Mouse (Mus musculus): Measurements from ENCODE around the gene Pkn1. TPM values are rescaled to one million over a fixed set of nuclear protein-coding genes. Genes with fewer than 3 reads are reported as not detected.
A peak's percentile ranks its signal among the peaks of the same experiment; 100 is the strongest.

The Pkn1 gene
- polyA plus RNA-seq, 1 experiment from 2014 or later: 29.3 TPM

- 19% methylated on average over 3 of the region's 3 CpGs for WGBS
- H3K27me3 ChIP-seq (ENCODE audit: control insufficient read depth, insufficient read depth, low read length): peaks cover 15% of the 10 kb centered on the region
- H3K4me1 ChIP-seq (ENCODE audit: control insufficient read depth, insufficient read depth, low read length): 0 out of 2 replicates have a peak, but pooled peaks cover 5% of the 10 kb centered on the region
- DNase-seq (ENCODE audit: low spot score) (no peak), ATAC-seq (ENCODE audit: insufficient read depth, low FRiP score, low TSS enrichment) (no peak)
- H3K4me3 ChIP-seq (ENCODE audit: low read depth, low read length): peak overlapping the region; percentile 41
- H3K4me2 ChIP-seq (ENCODE audit: low read depth): peak overlapping the region; percentile 83
- no peaks in the 10 kb centered on the region for H3K9me3 ChIP-seq (ENCODE audit: control insufficient read depth, low read length)
- H3K27ac ChIP-seq (ENCODE audit: low read depth, low read length): no peak overlapping the region
- no peaks in the 10 kb centered on the region for H3K36me3 ChIP-seq (ENCODE audit: control insufficient read depth, insufficient read depth, low read length)
- H3K9ac ChIP-seq (ENCODE audit: low read length): peak overlapping the region; percentile 49
These were observed 41.6 kb upstream of the Pkn1 start for GRCm38 (mm10) chr8:83740586-83740975.

- no peaks in the 10 kb centered on the region for H3K9me3 ChIP-seq (ENCODE audit: control insufficient read depth, low read length)
- H3K4me3 ChIP-seq (ENCODE audit: low read depth, low read length): no peak overlapping the region
- 43% methylated on average over 8 of the region's 8 CpGs for WGBS
- H3K4me2 ChIP-seq (ENCODE audit: low read depth): 0 out of 2 replicates have a peak overlapping the region, but pooled peaks have one; percentile 83
- H3K4me1 ChIP-seq (ENCODE audit: control insufficient read depth, insufficient read depth, low read length): 0 out of 2 replicates have a peak, but pooled peaks cover 5% of the 10 kb centered on the region
- H3K27ac ChIP-seq (ENCODE audit: low read depth, low read length): no peak overlapping the region
- peaks cover 14% of the 10 kb centered on the region for H3K27me3 ChIP-seq (ENCODE audit: control insufficient read depth, insufficient read depth, low read length)
- no peak overlapping the region for H3K9ac ChIP-seq (ENCODE audit: low read length)
- ATAC-seq (ENCODE audit: insufficient read depth, low FRiP score, low TSS enrichment) (no peak), DNase-seq (ENCODE audit: low spot score) (no peak)
- H3K36me3 ChIP-seq (ENCODE audit: control insufficient read depth, insufficient read depth, low read length): no peaks in the 10 kb centered on the region
These were observed 40.9 kb upstream of the Pkn1 start for GRCm38 (mm10) chr8:83739711-83740468.

DNA sequence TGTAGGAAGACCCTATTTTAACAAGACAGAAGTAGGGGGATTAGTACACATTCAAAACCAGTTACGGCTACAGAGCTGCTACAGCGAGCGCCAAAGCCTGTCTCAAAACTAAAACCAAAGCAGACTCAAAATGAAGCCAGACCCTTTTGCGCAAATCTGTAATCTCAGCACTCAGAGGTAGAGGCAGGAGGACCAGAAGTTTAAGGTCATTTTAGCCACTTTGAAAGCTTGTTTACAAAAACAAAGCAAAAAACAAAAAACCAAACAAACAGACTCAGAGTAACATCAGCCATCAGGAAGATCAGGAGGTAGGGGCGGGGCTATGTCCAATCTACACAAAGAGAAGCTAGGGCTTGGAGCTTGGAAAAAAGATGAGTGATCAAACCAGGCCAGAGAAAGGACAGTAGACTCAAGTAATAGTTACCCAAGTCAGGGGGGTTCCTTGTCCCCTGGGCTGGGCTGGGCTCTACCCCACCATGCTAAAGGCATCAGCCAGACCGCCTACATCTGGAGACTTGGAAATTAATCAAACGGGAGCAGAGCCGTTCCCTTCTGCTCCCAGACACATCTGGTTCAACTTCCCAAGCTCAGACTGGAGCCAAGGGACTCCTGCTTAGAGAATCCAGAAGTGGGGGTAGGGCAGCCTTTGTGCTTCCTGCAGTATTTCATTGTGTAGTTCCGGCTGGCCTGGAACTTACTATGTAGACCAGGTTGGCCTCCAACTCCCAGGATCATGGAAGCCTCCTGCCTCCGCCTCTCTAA, 40.2 kb upstream of the Pkn1 start:
- no peak overlapping the region for H3K4me3 ChIP-seq (ENCODE audit: low read depth, low read length)
- no peak overlapping the region for H3K9ac ChIP-seq (ENCODE audit: low read length)
- 0 out of 2 replicates have a peak, but pooled peaks cover 5% of the 10 kb centered on the region for H3K4me1 ChIP-seq (ENCODE audit: control insufficient read depth, insufficient read depth, low read length)
- DNase-seq (ENCODE audit: low spot score) (no peak), ATAC-seq (ENCODE audit: insufficient read depth, low FRiP score, low TSS enrichment) (no peak)
- peaks cover 14% of the 10 kb centered on the region for H3K27me3 ChIP-seq (ENCODE audit: control insufficient read depth, insufficient read depth, low read length)
- H3K4me2 ChIP-seq (ENCODE audit: low read depth): peak overlapping the region; percentile 4; the same call in 1 of the 2 replicates
- H3K27ac ChIP-seq (ENCODE audit: low read depth, low read length): no peak overlapping the region
- no peaks in the 10 kb centered on the region for H3K36me3 ChIP-seq (ENCODE audit: control insufficient read depth, insufficient read depth, low read length)
- WGBS: 68% methylated on average over 10 of the region's 10 CpGs
- no peaks in the 10 kb centered on the region for H3K9me3 ChIP-seq (ENCODE audit: control insufficient read depth, low read length)

- Histone ChIP-seq H3K27ac (ENCODE audit: low read depth, low read length) (no peak overlapping the region), H3K9ac (ENCODE audit: low read length) (no peak overlapping the region), H3K4me3 (ENCODE audit: low read depth, low read length) (no peak overlapping the region), H3K27me3 (ENCODE audit: control insufficient read depth, insufficient read depth, low read length) (peaks cover 14% of the 10 kb centered on the region), H3K36me3 (ENCODE audit: control insufficient read depth, insufficient read depth, low read length) (no peaks in the 10 kb centered on the region), H3K4me1 (ENCODE audit: control insufficient read depth, insufficient read depth, low read length) (0 out of 2 replicates have a peak, but pooled peaks cover 5% of the 10 kb centered on the region), H3K9me3 (ENCODE audit: control insufficient read depth, low read length) (no peaks in the 10 kb centered on the region), H3K4me2 (ENCODE audit: low read depth) (no peak overlapping the region)
- WGBS: 86% methylated on average over 4 of the region's 4 CpGs
- ATAC-seq (ENCODE audit: insufficient read depth, low FRiP score, low TSS enrichment) (no peak), DNase-seq (ENCODE audit: low spot score) (no peak)
These were observed 39.0 kb upstream of the Pkn1 start for GRCm38 (mm10) chr8:83737852-83738562.

DNA sequence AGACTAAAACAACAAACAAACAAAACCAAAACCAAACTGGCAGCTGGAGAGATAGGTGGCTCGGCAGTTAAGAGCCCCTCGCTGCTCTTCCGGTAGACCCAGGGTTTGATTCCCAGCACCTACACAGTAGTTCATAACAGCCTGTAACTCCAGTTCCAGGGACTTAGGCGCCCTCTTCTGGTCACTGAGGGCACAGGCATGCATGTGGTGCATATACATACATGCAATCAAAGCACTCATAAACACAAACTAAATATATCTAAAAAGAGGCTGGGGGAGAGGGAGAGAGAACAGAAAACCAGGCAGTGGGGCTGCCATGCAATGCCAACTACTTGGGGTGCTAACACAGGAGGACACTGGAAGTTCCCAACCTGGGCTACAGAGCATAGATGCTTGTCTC, 38.4 kb upstream of the Pkn1 start:
- H3K27ac ChIP-seq (ENCODE audit: low read depth, low read length): no peak overlapping the region
- no peak overlapping the region for H3K9ac ChIP-seq (ENCODE audit: low read length)
- H3K4me1 ChIP-seq (ENCODE audit: control insufficient read depth, insufficient read depth, low read length): 0 out of 2 replicates have a peak, but pooled peaks cover 5% of the 10 kb centered on the region
- no peaks in the 10 kb centered on the region for H3K36me3 ChIP-seq (ENCODE audit: control insufficient read depth, insufficient read depth, low read length)
- WGBS: 88% methylated on average over 4 of the region's 4 CpGs
- no peaks in the 10 kb centered on the region for H3K9me3 ChIP-seq (ENCODE audit: control insufficient read depth, low read length)
- ATAC-seq (ENCODE audit: insufficient read depth, low FRiP score, low TSS enrichment) (no peak), DNase-seq (ENCODE audit: low spot score) (no peak)
- H3K27me3 ChIP-seq (ENCODE audit: control insufficient read depth, insufficient read depth, low read length): peaks cover 14% of the 10 kb centered on the region
- no peak overlapping the region for H3K4me3 ChIP-seq (ENCODE audit: low read depth, low read length)
- H3K4me2 ChIP-seq (ENCODE audit: low read depth): no peak overlapping the region

DNA sequence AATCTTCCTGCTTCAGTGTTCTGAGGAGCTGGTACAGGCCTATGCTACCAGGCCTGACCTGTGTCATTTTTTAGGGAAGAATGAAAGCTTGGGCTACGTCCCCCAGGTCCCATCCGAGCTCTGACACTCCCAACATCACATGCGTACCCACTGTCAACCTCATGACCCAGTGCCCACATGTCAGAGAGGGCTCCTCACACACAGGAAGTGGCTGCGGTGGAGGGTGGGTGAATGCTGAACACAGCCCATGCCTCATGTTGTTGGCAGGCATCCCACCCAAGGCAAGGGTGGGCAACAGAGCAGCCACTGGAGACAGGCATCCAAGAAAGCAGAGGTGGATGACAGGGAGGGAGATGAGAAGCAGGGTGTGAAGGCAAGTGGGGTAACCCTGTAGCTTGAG, 37.7 kb upstream of the Pkn1 start:
- DNase-seq (ENCODE audit: low spot score) (no peak), ATAC-seq (ENCODE audit: insufficient read depth, low FRiP score, low TSS enrichment) (no peak)
- Histone ChIP-seq H3K36me3 (ENCODE audit: control insufficient read depth, insufficient read depth, low read length) (no peaks in the 10 kb centered on the region), H3K9ac (ENCODE audit: low read length) (no peak overlapping the region), H3K4me3 (ENCODE audit: low read depth, low read length) (no peak overlapping the region), H3K27ac (ENCODE audit: low read depth, low read length) (no peak overlapping the region), H3K27me3 (ENCODE audit: control insufficient read depth, insufficient read depth, low read length) (peaks cover 11% of the 10 kb centered on the region), H3K9me3 (ENCODE audit: control insufficient read depth, low read length) (no peaks in the 10 kb centered on the region), H3K4me2 (ENCODE audit: low read depth) (no peak overlapping the region), H3K4me1 (ENCODE audit: control insufficient read depth, insufficient read depth, low read length) (0 out of 2 replicates have a peak, but pooled peaks cover 5% of the 10 kb centered on the region)
- 97% methylated on average over 4 of the region's 4 CpGs for WGBS

- DNase-seq (ENCODE audit: low spot score): no peak
- no peak overlapping the region for H3K27ac ChIP-seq (ENCODE audit: low read depth, low read length)
- no peaks in the 10 kb centered on the region for H3K4me1 ChIP-seq (ENCODE audit: control insufficient read depth, insufficient read depth, low read length)
- WGBS: 84% methylated on average over 6 of the region's 6 CpGs
- H3K36me3 ChIP-seq (ENCODE audit: control insufficient read depth, insufficient read depth, low read length): no peaks in the 10 kb centered on the region
- no peaks in the 10 kb centered on the region for H3K9me3 ChIP-seq (ENCODE audit: control insufficient read depth, low read length)
- H3K27me3 ChIP-seq (ENCODE audit: control insufficient read depth, insufficient read depth, low read length): no peaks in the 10 kb centered on the region
- H3K4me2 ChIP-seq (ENCODE audit: low read depth): no peak overlapping the region
- no peak for ATAC-seq (ENCODE audit: insufficient read depth, low FRiP score, low TSS enrichment)
- no peak overlapping the region for H3K4me3 ChIP-seq (ENCODE audit: low read depth, low read length)
- no peak overlapping the region for H3K9ac ChIP-seq (ENCODE audit: low read length)
These were observed 33.9 kb upstream of the Pkn1 start for GRCm38 (mm10) chr8:83732919-83733318.

DNA sequence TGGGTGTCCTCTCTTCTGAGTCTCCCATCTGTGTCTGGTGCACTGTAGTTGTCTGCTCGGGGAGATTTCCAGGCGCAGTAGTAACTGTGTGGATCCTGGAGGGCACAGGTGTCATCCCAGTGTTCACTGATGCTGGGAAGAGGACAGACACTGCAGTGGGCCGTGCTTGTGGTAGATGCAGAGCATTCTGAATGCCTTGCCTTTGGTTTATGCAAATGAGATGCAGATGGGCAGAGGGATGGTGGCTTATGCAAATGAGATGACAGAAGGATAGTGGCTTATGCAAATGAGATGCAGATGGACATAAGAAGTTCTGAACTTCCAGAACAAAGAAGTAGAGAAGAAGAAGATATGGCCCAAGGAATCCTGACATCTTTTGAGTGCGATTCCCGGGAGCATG, 32.9 kb upstream of the Pkn1 start:
- Histone ChIP-seq H3K9me3 (ENCODE audit: control insufficient read depth, low read length) (no peaks in the 10 kb centered on the region), H3K36me3 (ENCODE audit: control insufficient read depth, insufficient read depth, low read length) (no peaks in the 10 kb centered on the region), H3K27ac (ENCODE audit: low read depth, low read length) (no peak overlapping the region), H3K27me3 (ENCODE audit: control insufficient read depth, insufficient read depth, low read length) (no peaks in the 10 kb centered on the region), H3K9ac (ENCODE audit: low read length) (no peak overlapping the region), H3K4me2 (ENCODE audit: low read depth) (no peak overlapping the region), H3K4me1 (ENCODE audit: control insufficient read depth, insufficient read depth, low read length) (no peaks in the 10 kb centered on the region), H3K4me3 (ENCODE audit: low read depth, low read length) (no peak overlapping the region)
- DNase-seq (ENCODE audit: low spot score) (no peak), ATAC-seq (ENCODE audit: insufficient read depth, low FRiP score, low TSS enrichment) (no peak)
- WGBS: 75% methylated on average over 5 of the region's 5 CpGs
